Mouse (Mus musculus) stomach, embryonic 14.5 days (tissue): ENCODE measurements at regions not wholly inside any gene's neighbourhood (a gene's known extent, or its start where the extent isn't known, plus 50 kb on each side); places are given as distances from the start of the nearest gene placed in this dataset.

Source experiments
- ATAC-seq: fragments of 200-750 bp; cut with Nextera tagmentation; 2 replicates; pipeline ENCODE4 v1.8.0; 2017; ENCODE audit warnings: low read depth, moderate TSS enrichment; ENCODE audit not compliant: insufficient number of reproducible peaks, insufficient read depth, low FRiP score
- H3K27ac ChIP-seq: fragments of 300-500 bp; sonication (generic); 2 replicates; pipeline ENCODE4 v1.5.1; 2014; ENCODE audit warnings: mild to moderate bottlenecking, low read length, moderate library complexity, mixed read lengths
- H3K27me3 ChIP-seq: fragments of 300-500 bp; sonication (generic); 2 replicates; pipeline ENCODE4 v1.6.1; 2014; ENCODE audit warnings: low read length, control low read depth, mixed read lengths; ENCODE audit not compliant: control insufficient read depth, insufficient read depth
- H3K36me3 ChIP-seq: fragments of 300-500 bp; sonication (generic); 2 replicates; pipeline ENCODE4 v1.6.1; 2014; ENCODE audit warnings: mild to moderate bottlenecking, control low read depth, low read length, moderate library complexity, mixed read lengths; ENCODE audit not compliant: control insufficient read depth, insufficient read depth
- H3K4me1 ChIP-seq: fragments of 300-500 bp; sonication (generic); 2 replicates; pipeline ENCODE4 v1.6.1; 2014; ENCODE audit warnings: low read length, control low read depth, mixed read lengths; ENCODE audit not compliant: control insufficient read depth, insufficient read depth
- H3K4me2 ChIP-seq: fragments of 300-500 bp; sonication (generic); replicated peaks from 2 replicates; pipeline ENCODE4 v1.6.1; 2014; ENCODE audit warnings: low read depth, low read length, control low read depth
- H3K4me3 ChIP-seq: fragments of 300-500 bp; sonication (generic); 2 replicates; pipeline ENCODE4 v1.5.1; 2014; ENCODE audit warnings: low read depth, low read length, control low read depth
- H3K9ac ChIP-seq: fragments of 300-500 bp; sonication (generic); replicated peaks from 2 replicates; pipeline ENCODE4 v1.6.1; 2014; ENCODE audit warnings: low read depth, mild to moderate bottlenecking, control low read depth, low read length, moderate library complexity, mixed read lengths
- H3K9me3 ChIP-seq: fragments of 300-500 bp; sonication (generic); 2 replicates; pipeline ENCODE4 v1.6.1; 2016; ENCODE audit warnings: low read depth, low read length, control low read depth; ENCODE audit not compliant: control insufficient read depth
- WGBS: fragments of 180-500 bp; shearing (Covaris S2); extraction: QIAGEN DNeasy Blood & Tissue Kit; methylation state at CpG from one replicate; pipeline ENCODE4 v1.1.7; 2014; 5-methylcytosine and 5-hydroxymethylcytosine counted together

DNA sequence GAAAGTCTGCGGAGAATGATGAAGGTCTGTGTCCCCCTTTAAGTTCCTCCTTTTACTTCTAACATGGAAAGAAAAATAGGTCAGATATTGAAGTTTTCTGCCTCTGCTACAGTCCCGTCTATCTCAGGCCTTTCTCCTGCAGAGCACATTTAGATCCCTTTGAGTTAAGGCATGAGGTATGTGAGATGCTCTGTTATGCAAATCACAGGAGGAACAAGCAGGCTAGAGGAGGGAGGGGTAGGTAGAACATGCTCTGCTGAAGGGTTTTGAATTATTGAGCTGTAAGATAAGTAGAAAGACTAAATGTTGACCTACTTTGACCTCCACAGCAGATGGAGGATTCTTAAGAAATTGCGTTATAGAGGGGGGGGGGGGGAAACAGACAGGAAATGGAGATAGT, 228.4 kb upstream of the Ldb2 start:
- H3K4me1 ChIP-seq: no peaks in the 10 kb centered on the region
- H3K27ac ChIP-seq: no peak overlapping the region
- H3K36me3 ChIP-seq: no peaks in the 10 kb centered on the region
- no peak overlapping the region for H3K4me2 ChIP-seq
- H3K9ac ChIP-seq: no peak overlapping the region
- no peak overlapping the region for H3K4me3 ChIP-seq
- H3K27me3 ChIP-seq: no peaks in the 10 kb centered on the region
- no peak for ATAC-seq
- no peaks in the 10 kb centered on the region for H3K9me3 ChIP-seq
- WGBS: 47% methylated on average over 3 of the region's 3 CpGs

DNA sequence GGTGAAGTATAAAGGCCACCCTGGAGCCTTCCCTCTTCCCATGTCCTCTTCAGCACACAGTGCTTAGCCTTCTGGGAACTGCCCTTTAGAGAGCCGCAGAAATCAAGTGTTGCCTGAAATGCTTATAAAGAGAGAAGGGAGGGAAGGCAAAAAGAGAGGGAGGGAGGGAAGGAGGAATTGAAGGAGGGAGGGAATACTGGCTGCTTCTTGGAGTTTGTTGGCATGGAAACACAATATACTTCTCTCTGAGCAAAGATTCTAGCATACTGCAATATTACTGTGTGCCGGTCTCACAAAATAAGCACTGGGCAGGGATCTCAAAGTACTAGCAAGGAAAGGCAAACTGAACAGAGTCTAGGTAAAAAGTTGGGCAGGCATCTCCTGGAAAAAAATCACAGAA, 225.9 kb upstream of the Ldb2 start:
- Histone ChIP-seq H3K4me3 (no peak overlapping the region), H3K27me3 (no peaks in the 10 kb centered on the region), H3K9ac (no peak overlapping the region), H3K9me3 (no peaks in the 10 kb centered on the region), H3K36me3 (no peaks in the 10 kb centered on the region), H3K27ac (no peak overlapping the region), H3K4me2 (no peak overlapping the region), H3K4me1 (no peaks in the 10 kb centered on the region)
- ATAC-seq: no peak
- WGBS: 81% methylated on average over 2 of the region's 2 CpGs

DNA sequence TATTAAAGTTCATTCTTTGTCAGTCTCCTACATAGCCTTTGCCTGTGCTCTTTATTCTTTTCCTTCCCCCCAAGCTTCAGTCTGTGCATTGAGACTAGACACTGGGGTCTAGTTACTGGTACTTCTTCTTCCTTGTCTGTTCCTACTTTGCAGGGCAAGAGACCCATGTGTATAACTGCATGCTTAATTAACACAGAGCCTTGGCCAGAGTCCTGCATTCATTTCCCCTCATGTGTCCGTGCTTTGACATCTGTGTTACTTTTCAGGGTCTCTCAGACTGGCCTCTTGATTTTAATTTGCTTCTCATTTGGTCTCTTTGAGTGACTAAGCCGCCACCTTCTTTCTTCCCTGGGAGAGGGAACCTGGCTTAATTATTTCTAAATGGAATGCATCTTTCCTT, 208.4 kb upstream of the Ldb2 start:
- Histone ChIP-seq H3K9ac (no peak overlapping the region), H3K9me3 (no peaks in the 10 kb centered on the region), H3K36me3 (no peaks in the 10 kb centered on the region), H3K4me1 (no peaks in the 10 kb centered on the region), H3K27me3 (no peaks in the 10 kb centered on the region), H3K4me3 (no peak overlapping the region), H3K4me2 (no peak overlapping the region), H3K27ac (no peak overlapping the region)
- ATAC-seq: no peak
- 67% methylated on average over 2 of the region's 2 CpGs for WGBS

DNA sequence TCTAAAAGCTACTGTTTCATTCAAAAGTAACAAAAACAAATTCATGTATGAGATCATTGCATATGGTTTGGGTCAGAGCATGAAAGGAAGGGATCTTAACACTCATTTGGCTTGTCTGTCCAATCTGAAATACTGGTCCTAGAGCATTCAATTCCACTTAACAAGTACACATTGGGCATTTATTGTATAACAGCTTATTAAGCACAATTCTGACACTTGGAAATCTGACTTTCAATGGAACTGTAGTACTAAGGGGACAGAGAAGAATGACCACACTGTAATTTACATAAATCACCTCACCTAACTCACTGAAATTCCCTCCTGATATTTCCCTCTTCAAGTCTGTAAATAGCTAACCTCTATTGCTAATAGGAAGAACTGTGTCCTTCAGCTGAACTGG, 201.5 kb upstream of the Ldb2 start:
- no peak overlapping the region for H3K27ac ChIP-seq
- no peaks in the 10 kb centered on the region for H3K4me1 ChIP-seq
- no peak overlapping the region for H3K4me2 ChIP-seq
- ATAC-seq: no peak
- H3K9ac ChIP-seq: no peak overlapping the region
- H3K9me3 ChIP-seq: no peaks in the 10 kb centered on the region
- H3K27me3 ChIP-seq: no peaks in the 10 kb centered on the region
- no peaks in the 10 kb centered on the region for H3K36me3 ChIP-seq
- no peak overlapping the region for H3K4me3 ChIP-seq

DNA sequence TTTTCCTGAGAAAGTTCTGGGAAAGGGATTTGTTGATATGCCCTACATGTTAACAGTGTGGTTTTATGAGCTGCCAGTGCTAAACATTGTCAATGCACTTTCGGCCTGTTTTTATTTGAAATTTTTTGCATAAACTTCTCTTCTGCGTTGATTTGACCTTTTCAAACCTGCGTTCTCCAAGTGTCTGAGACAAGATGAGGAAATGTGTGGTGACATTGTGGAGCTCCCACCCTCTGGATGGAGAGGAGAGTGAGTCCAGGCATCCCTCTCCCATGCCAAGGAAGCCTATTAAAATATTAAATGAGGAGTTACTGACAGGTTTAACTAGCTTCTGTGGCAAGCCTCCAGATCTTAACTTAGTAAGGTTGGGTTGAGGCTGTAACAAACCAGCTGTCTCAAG, 199.6 kb upstream of the Ldb2 start:
- 64% methylated on average over 3 of the region's 3 CpGs for WGBS
- H3K36me3 ChIP-seq: no peaks in the 10 kb centered on the region
- ATAC-seq: no peak
- H3K4me3 ChIP-seq: no peak overlapping the region
- H3K9me3 ChIP-seq: no peaks in the 10 kb centered on the region
- no peaks in the 10 kb centered on the region for H3K27me3 ChIP-seq
- H3K9ac ChIP-seq: no peak overlapping the region
- H3K4me1 ChIP-seq: no peaks in the 10 kb centered on the region
- no peak overlapping the region for H3K27ac ChIP-seq
- no peak overlapping the region for H3K4me2 ChIP-seq

DNA sequence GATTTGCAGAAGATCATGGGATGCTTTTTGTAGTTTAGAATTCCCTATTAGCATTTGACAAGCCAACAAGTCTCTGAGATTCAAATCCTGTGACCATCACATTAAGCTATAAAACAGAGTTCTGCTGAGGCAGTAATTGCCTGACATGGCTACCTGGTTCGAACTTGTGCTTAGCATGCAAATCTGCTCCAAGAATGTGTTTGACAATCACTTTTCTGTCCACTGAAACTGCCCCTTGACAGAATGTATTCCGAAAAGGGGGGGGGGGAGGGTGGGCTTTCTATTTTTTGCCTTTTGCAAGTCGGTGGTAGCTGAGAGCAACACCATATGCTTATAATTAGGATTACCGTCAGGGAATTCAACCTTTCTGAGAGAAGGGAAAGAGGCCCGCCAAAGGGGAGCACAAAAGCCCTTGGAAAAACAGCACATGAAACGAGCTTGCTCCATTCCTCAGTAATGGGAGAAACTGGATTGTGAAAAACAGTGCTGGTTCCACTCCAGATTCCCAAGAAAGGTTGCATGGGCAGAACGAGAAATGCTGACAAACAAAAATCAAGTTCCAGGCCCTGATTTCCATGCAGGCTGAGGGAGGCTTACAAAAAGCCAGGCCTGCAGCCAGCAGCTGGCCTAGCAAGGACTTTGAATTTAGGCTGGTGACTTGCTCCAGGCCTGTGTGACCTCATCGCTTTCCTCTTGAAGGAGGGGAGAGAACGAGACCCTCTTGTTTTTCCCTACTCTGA, 176.1 kb upstream of the Ldb2 start:
- Histone ChIP-seq H3K9me3 (no peaks in the 10 kb centered on the region), H3K27ac (peak overlapping the region; percentile 70), H3K4me1 (peaks cover 4% of the 10 kb centered on the region; the same call in 1 of the 2 replicates), H3K4me2 (no peak overlapping the region), H3K9ac (no peak overlapping the region), H3K27me3 (no peaks in the 10 kb centered on the region), H3K4me3 (no peak overlapping the region), H3K36me3 (no peaks in the 10 kb centered on the region)
- no peak for ATAC-seq
- 30% methylated on average over 9 of the region's 9 CpGs for WGBS

DNA sequence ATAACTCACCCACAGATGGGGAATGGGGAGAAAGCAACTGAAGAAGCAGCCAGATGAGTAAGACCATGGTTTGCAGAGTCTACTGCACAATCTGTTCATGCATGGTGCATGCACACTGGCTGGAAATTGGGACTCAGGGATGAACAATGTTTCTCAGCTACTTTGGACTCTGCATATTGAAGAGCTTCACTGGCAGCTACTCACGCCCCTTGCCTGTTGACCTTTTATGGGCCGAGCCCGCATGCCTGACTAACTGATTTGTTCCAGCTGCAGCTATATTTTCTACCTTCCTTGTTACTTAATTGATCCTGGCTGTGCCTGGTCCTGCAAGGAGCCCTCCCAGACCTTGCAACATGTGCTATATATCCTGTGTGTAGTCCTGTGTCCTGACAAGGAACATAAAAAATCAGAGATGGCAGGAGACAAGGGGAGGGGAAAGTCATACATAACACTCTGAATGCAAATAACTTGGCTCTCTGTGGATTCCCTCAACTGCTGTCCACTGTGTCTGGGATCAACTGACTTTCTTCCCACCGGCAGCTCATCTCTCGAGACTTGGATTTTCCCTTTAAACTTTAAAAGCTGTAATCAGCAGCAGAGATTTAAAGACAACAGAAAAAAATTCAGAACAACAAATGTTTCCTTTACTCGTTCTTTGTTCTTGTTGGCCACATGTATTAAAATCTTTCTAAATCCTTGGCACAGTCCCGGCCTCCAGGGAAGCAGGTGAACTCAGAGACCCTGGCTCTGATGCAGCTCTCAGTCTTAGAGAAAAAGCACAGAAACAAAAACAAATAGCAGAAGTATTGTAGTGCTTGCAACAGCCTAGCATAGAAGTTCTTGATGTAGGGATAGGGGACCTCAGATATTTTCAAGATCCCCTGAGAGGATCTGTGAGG, 143.8 kb upstream of the Ldb2 start:
- peak; percentile 69; the same call in 1 of the 2 replicates for ATAC-seq
- no peaks in the 10 kb centered on the region; the same call in 1 of the 2 replicates for H3K4me1 ChIP-seq
- H3K9me3 ChIP-seq: no peaks in the 10 kb centered on the region
- H3K4me2 ChIP-seq: no peak overlapping the region
- 26% methylated on average over 7 of the region's 7 CpGs for WGBS
- H3K9ac ChIP-seq: no peak overlapping the region
- no peaks in the 10 kb centered on the region for H3K36me3 ChIP-seq
- H3K27ac ChIP-seq: peak overlapping the region; percentile 44; the same call in 1 of the 2 replicates
- no peaks in the 10 kb centered on the region for H3K27me3 ChIP-seq
- no peak overlapping the region for H3K4me3 ChIP-seq

DNA sequence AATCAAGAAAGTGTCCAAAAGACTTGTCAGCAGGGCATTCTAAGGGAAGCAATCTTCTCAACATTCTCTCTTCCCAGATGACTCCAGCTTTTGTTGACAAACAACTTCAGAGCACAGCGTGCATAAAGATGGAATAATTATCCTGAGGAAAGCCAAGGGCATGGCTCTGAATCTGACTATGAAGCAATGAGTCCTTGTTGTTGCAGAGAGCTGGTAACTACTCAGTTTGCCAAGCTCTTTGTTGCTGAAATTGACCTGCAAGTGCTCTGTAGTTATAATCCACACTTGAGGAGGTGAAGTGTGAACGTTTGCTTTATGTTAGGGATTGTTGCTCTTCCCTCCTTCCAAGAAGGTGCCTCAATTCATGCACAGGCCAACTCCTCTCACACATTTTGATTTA, 143.1 kb upstream of the Ldb2 start:
- 38% methylated on average over 2 of the region's 2 CpGs for WGBS
- no peak overlapping the region for H3K4me2 ChIP-seq
- no peaks in the 10 kb centered on the region for H3K9me3 ChIP-seq
- no peaks in the 10 kb centered on the region; the same call in 1 of the 2 replicates for H3K4me1 ChIP-seq
- H3K4me3 ChIP-seq: no peak overlapping the region
- H3K9ac ChIP-seq: no peak overlapping the region
- ATAC-seq: peak; percentile 14; the same call in 1 of the 2 replicates
- no peaks in the 10 kb centered on the region for H3K27me3 ChIP-seq
- no peaks in the 10 kb centered on the region for H3K36me3 ChIP-seq
- H3K27ac ChIP-seq: peak overlapping the region; percentile 44; the same call in 1 of the 2 replicates
